Mouse (Mus musculus) myocyte (in vitro differentiated cells): Measurements from ENCODE around the gene Pcsk4. TPM values are rescaled to one million over a fixed set of nuclear protein-coding genes. Genes with fewer than 3 reads are reported as not detected.
A peak's percentile ranks its signal among the peaks of the same experiment; 100 is the strongest.
"Not testable (repeated sequence)": the region's sequence is repeated elsewhere in the genome, so short reads cannot be mapped to it uniquely, and the experiment has no call there.

ENCODE experiments used
- H3K27me3 ChIP-seq: one replicate; pipeline ENCODE4 v1.6.1; 2011; ENCODE audit not compliant: control insufficient read depth, insufficient read depth, insufficient read length
- H3K36me3 ChIP-seq: one replicate; pipeline ENCODE4 v1.6.1; 2011; ENCODE audit not compliant: control insufficient read depth, insufficient read depth
- H3K4me2 ChIP-seq: one replicate; pipeline ENCODE4 v1.6.1; 2011; ENCODE audit warnings: low read depth, control low read depth
- H3K4me3 ChIP-seq: one replicate; pipeline ENCODE4 v1.5.1; 2011; ENCODE audit warnings: mild to moderate bottlenecking, control low read depth, moderate library complexity
- H3K79me2 ChIP-seq: one replicate; pipeline ENCODE4 v1.6.1; 2011; ENCODE audit not compliant: control insufficient read depth, insufficient read depth
- H3ac ChIP-seq: one replicate; pipeline ENCODE4 v1.6.1; 2011; ENCODE audit not compliant: control insufficient read depth, insufficient read length
- CEBPB ChIP-seq: IDR thresholded peaks from 2 replicates; pipeline ENCODE4 v1.6.1; 2011; ENCODE audit warnings: mild to moderate bottlenecking, moderate library complexity; ENCODE audit not compliant: poor library complexity, insufficient read depth, severe bottlenecking
- E2F4 ChIP-seq: IDR thresholded peaks from one replicate; pipeline ENCODE4 v1.6.1; 2011; ENCODE audit warnings: mild to moderate bottlenecking, control low read depth, moderate library complexity; ENCODE audit not compliant: insufficient read depth
- MAX ChIP-seq: IDR thresholded peaks from one replicate; pipeline ENCODE4 v1.6.1; 2011; ENCODE audit warnings: low read depth, mild to moderate bottlenecking, control low read depth
- MYOD1 ChIP-seq, 3 experiments: IDR thresholded peaks; one replicate each; pipeline ENCODE4 v1.6.1; 2011; ENCODE audit warnings: control low read depth in 2 of 3, low read depth in 2 of 3, mild to moderate bottlenecking in 2 of 3, moderate library complexity in 1 of 3; ENCODE audit not compliant: insufficient read length in 2 of 3, control insufficient read depth in 1 of 3
- MYOG ChIP-seq, 3 experiments: IDR thresholded peaks; one replicate each; pipeline ENCODE4 v1.6.1; 2011; ENCODE audit warnings: control low read depth in 2 of 3, low read depth in 2 of 3, mild to moderate bottlenecking in 2 of 3; ENCODE audit not compliant: insufficient read length in 2 of 3, control insufficient read depth in 1 of 3, insufficient read depth in 1 of 3
- POLR2A ChIP-seq: IDR thresholded peaks from one replicate; pipeline ENCODE4 v1.6.1; 2011; ENCODE audit warnings: low read depth, mild to moderate bottlenecking, control low read depth, moderate library complexity; ENCODE audit not compliant: insufficient read length
- POLR2AphosphoS2 ChIP-seq: IDR thresholded peaks from one replicate; pipeline ENCODE4 v1.6.1; 2011; ENCODE audit warnings: low read depth, control low read depth; ENCODE audit not compliant: insufficient read length
- REST ChIP-seq: IDR thresholded peaks from one replicate; pipeline ENCODE4 v1.6.1; 2011; ENCODE audit warnings: mild to moderate bottlenecking, control low read depth, moderate library complexity; ENCODE audit not compliant: insufficient read depth, insufficient read length
- SRF ChIP-seq: IDR thresholded peaks from one replicate; pipeline ENCODE4 v1.6.1; 2011; ENCODE audit warnings: low read depth; ENCODE audit not compliant: control insufficient read depth, insufficient read length
- TCF12 ChIP-seq: IDR thresholded peaks from one replicate; pipeline ENCODE4 v1.6.1; 2011; ENCODE audit warnings: mild to moderate bottlenecking, control low read depth; ENCODE audit not compliant: poor library complexity, insufficient read depth, severe bottlenecking
- TCF3 ChIP-seq: IDR thresholded peaks from one replicate; pipeline ENCODE4 v1.6.1; 2011; ENCODE audit warnings: low read depth, control low read depth; ENCODE audit not compliant: insufficient read length
- USF1 ChIP-seq: IDR thresholded peaks from one replicate; pipeline ENCODE4 v1.6.1; 2011; ENCODE audit warnings: low read depth, mild to moderate bottlenecking, control low read depth, moderate library complexity
- polyA plus RNA-seq: library from polyadenylated mRNA; unstranded; fragments of >200 nt; fragmentation: generic; extraction: Trizol; gene quantifications from one replicate; pipeline ENCODE4 v1.2.1, GENCODE M21; 2012; ENCODE audit warnings: missing spikeins

Pcsk4 gene
- polyA plus RNA-seq, 1 experiment = 2.1 TPM

GRCm38 (mm10) chr10:80348981-80349380 lies 19.7 kb upstream of the Pcsk4 start:
- Histone ChIP-seq H3K4me3 (peak overlapping the region; percentile 95), H3K27me3 (peaks cover 12% of the 10 kb centered on the region), H3K36me3 (no peaks in the 10 kb centered on the region)

GRCm38 (mm10) chr10:80348244-80348781 lies 19.0 kb upstream of the Pcsk4 start, which contains the start of gene Adamtsl5:
Gene Adamtsl5, minus strand, starts transcription at chr10:80348412.
- H3K36me3 ChIP-seq = no peaks in the 10 kb centered on the region
- peak within 1 kb of the TSS; percentile 6 for H3ac ChIP-seq
- H3K27me3 ChIP-seq = peaks cover 11% of the 10 kb centered on the region
- peak within 1 kb of the TSS; percentile 95 for H3K4me3 ChIP-seq
- H3K79me2 ChIP-seq = no peaks in the 10 kb centered on the region
- TF ChIP-seq POLR2AphosphoS2 = peak; percentile 36
- peak in 2 of 3 experiments; percentile 20 to 78 for TF ChIP-seq MYOD1 (IDR thresholded peaks at IDR 0.05; ENCODE audit: control insufficient read depth in 1 of 3, insufficient read length in 2 of 3, low read depth in 2 of 3)
- TF ChIP-seq MYOG (IDR thresholded peaks at IDR 0.05; ENCODE audit: control insufficient read depth in 1 of 3, insufficient read depth in 1 of 3, insufficient read length in 2 of 3, low read depth in 2 of 3) = peak; percentile 14 to 81 (median 70)
- TF ChIP-seq TCF3 = no peak
- TF ChIP-seq POLR2A = peak; percentile 67
- no peak for TF ChIP-seq CEBPB
- TF ChIP-seq USF1 = no peak
- TF ChIP-seq SRF = no peak
- no peak for TF ChIP-seq E2F4
- peak within 1 kb of the TSS; percentile 97 for H3K4me2 ChIP-seq

More at GRCm38 (mm10) chr10:80348981-80349380, 19.7 kb upstream of the Pcsk4 start:
- peak overlapping the region; percentile 97 for H3K4me2 ChIP-seq
- no peaks in the 10 kb centered on the region for H3K79me2 ChIP-seq
- no peak overlapping the region for H3ac ChIP-seq
- TF ChIP-seq CEBPB (no peak), TCF3 (no peak), TCF12 (no peak), REST (no peak), MYOG (IDR thresholded peaks at IDR 0.05; ENCODE audit: control insufficient read depth in 1 of 3, insufficient read depth in 1 of 3, insufficient read length in 2 of 3, low read depth in 2 of 3) (peak in 1 of 3 experiments; percentile 25), MAX (no peak)

- peak overlapping the region; percentile 97 for H3K4me2 ChIP-seq
- TF ChIP-seq E2F4 (no peak), MYOG (IDR thresholded peaks at IDR 0.05; ENCODE audit: control insufficient read depth in 1 of 3, insufficient read depth in 1 of 3, insufficient read length in 2 of 3, low read depth in 2 of 3) (peak in 1 of 3 experiments; percentile 28), POLR2A (peak; percentile 29), MYOD1 (IDR thresholded peaks at IDR 0.05; ENCODE audit: control insufficient read depth in 1 of 3, insufficient read length in 2 of 3, low read depth in 2 of 3) (peak in 1 of 3 experiments; percentile 36), REST (no peak)
Observed at GRCm38 (mm10) chr10:80347514-80347967, 18.2 kb upstream of the Pcsk4 start.

GRCm38 (mm10) chr10:80345929-80346328 lies 16.6 kb upstream of the Pcsk4 start:
- peak overlapping the region; percentile 59 for H3K4me2 ChIP-seq
- H3K36me3 ChIP-seq, H3ac ChIP-seq, H3K27me3 ChIP-seq, H3K79me2 ChIP-seq, H3K4me3 ChIP-seq: not testable (repeated sequence)

More at GRCm38 (mm10) chr10:80347514-80347967, 18.2 kb upstream of the Pcsk4 start:
- Histone ChIP-seq H3K4me3 (peak overlapping the region; percentile 95), H3K79me2 (no peaks in the 10 kb centered on the region), H3K36me3 (no peaks in the 10 kb centered on the region), H3K27me3 (peaks cover 4% of the 10 kb centered on the region), H3ac (peak overlapping the region; percentile 6)

- TF ChIP-seq POLR2AphosphoS2 = no peak
- no peak for TF ChIP-seq SRF
- no peak for TF ChIP-seq CEBPB
- TF ChIP-seq TCF3 = no peak
- peak in 2 of 3 experiments; percentile 18 to 76 for TF ChIP-seq MYOD1 (IDR thresholded peaks at IDR 0.05; ENCODE audit: control insufficient read depth in 1 of 3, insufficient read length in 2 of 3, low read depth in 2 of 3)
- peak in 1 of 3 experiments; percentile 82 for TF ChIP-seq MYOG (IDR thresholded peaks at IDR 0.05; ENCODE audit: control insufficient read depth in 1 of 3, insufficient read depth in 1 of 3, insufficient read length in 2 of 3, low read depth in 2 of 3)
- TF ChIP-seq TCF12 = no peak
- peak; percentile 0 for TF ChIP-seq POLR2A
- TF ChIP-seq USF1 = no peak
- TF ChIP-seq E2F4 = no peak
- no peaks in the 10 kb centered on the region for H3K36me3 ChIP-seq
- peak overlapping the region; percentile 59 for H3K4me2 ChIP-seq
- no peaks in the 10 kb centered on the region for H3K79me2 ChIP-seq
- H3ac ChIP-seq = no peak overlapping the region
- peak overlapping the region; percentile 20 for H3K4me3 ChIP-seq
- no peaks in the 10 kb centered on the region for H3K27me3 ChIP-seq
Observed at GRCm38 (mm10) chr10:80345122-80345521, 15.8 kb upstream of the Pcsk4 start.
